Mouse (Mus musculus) thymus, adult 2 months (tissue): ENCODE measurements at regions not wholly inside any gene's neighbourhood (a gene's known extent, or its start where the extent isn't known, plus 50 kb on each side); places are given as distances from the start of the nearest gene placed in this dataset.

Experiments used
- CTCF ChIP-seq: fragments of 200-500 bp; IDR thresholded peaks from 2 replicates; pipeline ENCODE4 v1.5.1; 2012; ENCODE audit warnings: mild to moderate bottlenecking, control low read depth, low read length, moderate library complexity, borderline replicate concordance; ENCODE audit not compliant: control insufficient read depth, poor library complexity, insufficient read depth; ENCODE audit errors: extremely low read depth
- POLR2A ChIP-seq: fragments of 200-500 bp; IDR thresholded peaks from 2 replicates; pipeline ENCODE4 v1.6.1; 2012; ENCODE audit warnings: mild to moderate bottlenecking, low read length, control low read depth, moderate library complexity; ENCODE audit not compliant: control insufficient read depth, poor library complexity, insufficient read depth; ENCODE audit errors: extremely low read depth

DNA sequence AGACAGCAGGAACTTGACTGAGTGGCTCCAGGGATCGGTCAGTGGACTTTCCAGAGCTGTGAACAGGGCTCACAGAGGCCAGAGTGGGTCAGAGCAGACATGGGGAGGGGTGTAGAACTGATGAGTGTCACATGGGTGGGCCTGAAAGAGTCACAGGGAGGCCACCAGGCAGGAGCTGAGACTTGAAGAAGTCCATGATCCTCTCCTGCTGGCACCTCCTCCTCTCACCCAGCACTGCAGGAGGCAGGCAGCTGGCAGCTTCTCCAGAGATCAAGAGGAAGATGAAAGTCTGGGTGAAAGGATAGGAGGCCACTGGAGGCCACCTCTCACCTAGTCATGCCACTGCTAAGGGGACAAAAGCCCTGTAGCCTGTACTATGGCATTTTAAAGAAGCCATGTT lies 54.5 kb upstream of the Tmem189 start:
- TF ChIP-seq POLR2A (no peak), CTCF (no peak)
